Mouse (Mus musculus) megakaryocyte, embryonic 14.5 days (primary cell): ENCODE data around the gene Add3. TPM values are rescaled to one million over a fixed set of nuclear protein-coding genes. Genes with fewer than 3 reads are reported as not detected.
A peak's percentile ranks its signal among the peaks of the same experiment; 100 is the strongest.

Experiments
- H3K27me3 ChIP-seq: replicated peaks from 2 replicates; pipeline ENCODE3; 2012; ENCODE audit warnings: inconsistent platforms
- H3K36me3 ChIP-seq: replicated peaks from 2 replicates; pipeline ENCODE3; 2012; ENCODE audit warnings: low read length, inconsistent platforms, mixed read lengths
- H3K4me1 ChIP-seq: 2 replicates; pipeline ENCODE4 v1.6.1; 2012; ENCODE audit warnings: inconsistent platforms
- H3K4me3 ChIP-seq: replicated peaks from 2 replicates; pipeline ENCODE3; 2012; ENCODE audit warnings: moderate library complexity, mild to moderate bottlenecking, inconsistent platforms
- H3K9me3 ChIP-seq: 2 replicates; pipeline ENCODE4 v1.6.1; 2012; ENCODE audit warnings: inconsistent platforms
- FLI1 ChIP-seq: IDR thresholded peaks from 2 replicates; pipeline ENCODE4 v1.6.1; 2012; ENCODE audit warnings: low read length, inconsistent platforms, mixed read lengths
- GATA1 ChIP-seq: IDR thresholded peaks from 3 replicates; pipeline ENCODE4 v1.6.1; 2012; ENCODE audit warnings: mixed read lengths, low read length, inconsistent platforms, borderline replicate concordance
- polyA plus RNA-seq: library from polyadenylated mRNA; stranded (reverse); fragments of >175 nt; gene quantifications from 2 replicates; pipeline ENCODE4 v1.2.3, GENCODE M21; 2012; ENCODE audit warnings: low replicate concordance; ENCODE audit not compliant: insufficient read depth

Gene Add3
- polyA plus RNA-seq, 1 experiment: 6.1 TPM

- peaks cover 53% of the 10 kb centered on the region for H3K4me1 ChIP-seq
- no peaks in the 10 kb centered on the region for H3K27me3 ChIP-seq
- H3K9me3 ChIP-seq: no peaks in the 10 kb centered on the region
- H3K36me3 ChIP-seq: no peaks in the 10 kb centered on the region
- TF ChIP-seq GATA1: no peak
- no peak for TF ChIP-seq FLI1
- no peak overlapping the region for H3K4me3 ChIP-seq
These were observed 4.8 kb downstream of the Add3 start for GRCm38 (mm10) chr19:53145075-53145474.

- TF ChIP-seq FLI1 (no peak), GATA1 (no peak)
- Histone ChIP-seq H3K4me3 (no peak overlapping the region), H3K27me3 (no peaks in the 10 kb centered on the region), H3K36me3 (no peaks in the 10 kb centered on the region), H3K4me1 (peaks cover 52% of the 10 kb centered on the region), H3K9me3 (no peaks in the 10 kb centered on the region)
These were observed 9.1 kb downstream of the Add3 start for GRCm38 (mm10) chr19:53149381-53149780.

- Histone ChIP-seq H3K27me3 (no peaks in the 10 kb centered on the region), H3K36me3 (no peaks in the 10 kb centered on the region), H3K4me3 (no peak overlapping the region), H3K9me3 (no peaks in the 10 kb centered on the region), H3K4me1 (peaks cover 58% of the 10 kb centered on the region)
- TF ChIP-seq FLI1 (no peak), GATA1 (no peak)
These were observed 12.2 kb downstream of the Add3 start for GRCm38 (mm10) chr19:53152451-53152850.

DNA sequence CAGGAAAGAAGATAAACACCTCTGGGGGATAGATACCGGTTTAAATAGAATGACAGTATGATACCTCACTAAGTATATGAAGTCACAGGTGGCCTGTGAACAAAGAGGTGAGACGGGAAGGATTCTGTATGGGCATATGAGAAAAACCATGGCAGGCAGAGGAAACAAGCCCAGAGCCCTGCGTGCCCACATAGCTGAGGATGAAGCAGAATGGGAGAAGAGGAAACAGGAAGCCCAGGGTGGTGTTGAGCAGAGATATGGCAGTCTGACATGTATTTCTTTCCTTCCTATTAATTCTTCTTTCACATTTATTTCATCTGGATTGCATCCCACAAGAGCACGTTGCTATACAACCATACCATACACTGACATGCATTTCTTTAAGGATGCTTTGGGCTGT lies 12.9 kb downstream of the Add3 start:
- TF ChIP-seq FLI1 (no peak), GATA1 (no peak; the same call in 2 of the 3 replicates)

GRCm38 (mm10) chr19:53154156-53154555 lies 13.9 kb downstream of the Add3 start:
- H3K4me1 ChIP-seq: peaks cover 48% of the 10 kb centered on the region
- no peaks in the 10 kb centered on the region for H3K36me3 ChIP-seq
- peak overlapping the region; percentile 43 for H3K4me3 ChIP-seq

More for the DNA sequence above, 12.9 kb downstream of the Add3 start:
- H3K4me1 ChIP-seq: peaks cover 53% of the 10 kb centered on the region
- no peaks in the 10 kb centered on the region for H3K36me3 ChIP-seq
- H3K4me3 ChIP-seq: peak overlapping the region; percentile 47
- no peaks in the 10 kb centered on the region for H3K9me3 ChIP-seq
- H3K27me3 ChIP-seq: no peaks in the 10 kb centered on the region

GRCm38 (mm10) chr19:53156361-53156760 lies 16.1 kb downstream of the Add3 start:
- TF ChIP-seq FLI1: no peak
- no peak for TF ChIP-seq GATA1

More at GRCm38 (mm10) chr19:53154156-53154555, 13.9 kb downstream of the Add3 start:
- H3K9me3 ChIP-seq: no peaks in the 10 kb centered on the region
- TF ChIP-seq GATA1 (no peak), FLI1 (no peak)
- H3K27me3 ChIP-seq: no peaks in the 10 kb centered on the region

DNA sequence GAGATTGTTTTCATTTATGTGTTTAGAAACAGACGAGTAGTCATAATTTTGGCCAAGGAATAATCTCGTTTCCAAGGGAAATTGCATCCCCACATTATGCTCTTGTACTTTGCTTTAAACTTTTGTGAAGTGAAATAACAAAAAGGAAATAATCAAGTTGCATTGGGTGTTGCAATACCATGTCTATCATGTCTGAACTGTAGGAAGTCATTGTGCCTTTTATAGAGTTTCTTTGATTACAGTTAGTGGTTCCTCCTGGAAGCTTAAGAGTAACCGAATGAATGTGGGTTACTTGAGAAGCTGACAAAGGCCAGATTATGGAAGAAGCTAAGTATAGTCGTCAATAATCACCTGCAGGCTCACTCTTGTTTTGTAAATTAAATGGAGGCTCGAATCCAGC lies 16.9 kb downstream of the Add3 start:
- TF ChIP-seq GATA1: no peak
- no peak for TF ChIP-seq FLI1

More at GRCm38 (mm10) chr19:53156361-53156760, 16.1 kb downstream of the Add3 start:
- no peaks in the 10 kb centered on the region for H3K36me3 ChIP-seq
- H3K9me3 ChIP-seq: no peaks in the 10 kb centered on the region
- no peak overlapping the region for H3K4me3 ChIP-seq
- H3K27me3 ChIP-seq: no peaks in the 10 kb centered on the region
- peaks cover 49% of the 10 kb centered on the region for H3K4me1 ChIP-seq

DNA sequence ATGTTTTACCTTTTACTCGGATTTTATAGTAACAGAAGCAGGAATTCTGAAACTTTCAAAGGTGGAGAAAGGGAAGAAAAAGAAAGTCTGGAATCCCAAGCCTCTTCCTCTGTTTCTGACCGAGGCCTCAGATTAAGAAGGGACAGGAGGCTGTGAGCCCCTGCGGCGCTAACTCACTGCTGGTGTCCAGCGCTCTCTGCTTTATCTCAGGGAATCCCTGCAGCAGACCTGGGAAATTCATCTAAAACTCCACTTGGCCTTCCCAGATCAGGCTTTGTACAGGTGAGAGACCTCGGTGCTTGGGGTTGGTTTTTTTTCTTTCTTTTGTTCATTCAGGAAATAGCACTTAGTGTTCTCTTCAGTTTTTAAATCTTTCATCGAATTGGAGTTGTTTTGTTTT lies 19.1 kb downstream of the Add3 start:
- Histone ChIP-seq H3K36me3 (no peaks in the 10 kb centered on the region), H3K4me3 (no peak overlapping the region), H3K9me3 (no peaks in the 10 kb centered on the region), H3K4me1 (peaks cover 36% of the 10 kb centered on the region), H3K27me3 (no peaks in the 10 kb centered on the region)
- TF ChIP-seq GATA1: no peak
- TF ChIP-seq FLI1: no peak

More for the DNA sequence above, 16.9 kb downstream of the Add3 start:
- no peaks in the 10 kb centered on the region for H3K36me3 ChIP-seq
- no peaks in the 10 kb centered on the region for H3K27me3 ChIP-seq
- peaks cover 47% of the 10 kb centered on the region for H3K4me1 ChIP-seq
- no peak overlapping the region for H3K4me3 ChIP-seq
- no peaks in the 10 kb centered on the region for H3K9me3 ChIP-seq

- no peaks in the 10 kb centered on the region for H3K9me3 ChIP-seq
- no peaks in the 10 kb centered on the region for H3K27me3 ChIP-seq
- H3K4me3 ChIP-seq: no peak overlapping the region
- no peaks in the 10 kb centered on the region for H3K36me3 ChIP-seq
- H3K4me1 ChIP-seq: peaks cover 42% of the 10 kb centered on the region
- TF ChIP-seq FLI1 (no peak), GATA1 (no peak)
These were observed 22.7 kb downstream of the Add3 start for GRCm38 (mm10) chr19:53162927-53163326.

DNA sequence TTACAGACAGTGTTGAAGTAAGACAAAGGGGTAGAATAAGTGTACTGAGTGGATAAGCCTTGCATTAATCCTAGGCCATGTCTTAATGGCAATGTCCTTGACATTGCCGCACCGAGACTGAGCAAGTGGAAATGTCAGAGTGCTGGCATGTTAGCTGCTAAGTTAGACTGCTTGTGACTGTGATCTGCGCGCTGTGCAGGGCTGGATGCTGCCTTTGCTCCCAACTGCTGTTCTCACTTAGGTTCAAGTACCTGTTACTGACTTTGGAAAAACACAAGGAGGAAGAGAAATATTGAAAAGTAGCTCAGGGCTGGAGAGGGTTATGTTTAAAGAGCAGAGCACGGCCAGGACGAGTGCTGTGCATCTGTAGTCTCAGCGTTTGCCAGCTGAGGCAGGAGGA lies 24.4 kb downstream of the Add3 start:
- Histone ChIP-seq H3K4me1 (peaks cover 49% of the 10 kb centered on the region), H3K36me3 (no peaks in the 10 kb centered on the region), H3K27me3 (no peaks in the 10 kb centered on the region), H3K9me3 (no peaks in the 10 kb centered on the region), H3K4me3 (no peak overlapping the region)
- no peak for TF ChIP-seq GATA1
- TF ChIP-seq FLI1: no peak
